Mouse (Mus musculus) c-Kit-negative CD71-positive TER-119-positive erythroid progenitor cells, embryonic 14.5 days (primary cell): ENCODE results near the gene Rex1bd.
"Not testable (repeated sequence)": the region's sequence is repeated elsewhere in the genome, so short reads cannot be mapped to it uniquely, and the experiment has no call there.

ENCODE experiments used
- DNase-seq: peaks from one replicate; pipeline ENCODE4 v3.0.0-alpha.2; 2013; ENCODE audit warnings: low read depth, low spot score

The Rex1bd gene

GRCm38 (mm10) chr8:70529299-70529698 lies 22.7 kb upstream of the Rex1bd start:
- no peak for DNase-seq

GRCm38 (mm10) chr8:70528182-70528797 lies 21.7 kb upstream of the Rex1bd start:
- no peak for DNase-seq

GRCm38 (mm10) chr8:70527512-70528181 lies 21.1 kb upstream of the Rex1bd start, which contains the start of the genes Fkbp8 and Kxd1:
TSS of gene Fkbp8 (plus strand) at chr8:70527724.
TSS of gene Kxd1 (minus strand) at chr8:70527956.
- DNase-seq: peak; percentile 91

- no peak for DNase-seq
Measured at GRCm38 (mm10) chr8:70527111-70527511, 20.6 kb upstream of the Rex1bd start.

- DNase-seq: peak; percentile 96
Measured at GRCm38 (mm10) chr8:70522592-70523403, 16.2 kb upstream of the Rex1bd start.

- no peak for DNase-seq
Measured at GRCm38 (mm10) chr8:70519606-70520005, 13.1 kb upstream of the Rex1bd start.

GRCm38 (mm10) chr8:70519043-70519442 lies 12.5 kb upstream of the Rex1bd start:
- DNase-seq: no peak

GRCm38 (mm10) chr8:70517940-70518643 lies 11.5 kb upstream of the Rex1bd start:
- no peak for DNase-seq

GRCm38 (mm10) chr8:70513441-70513840 lies 6.9 kb upstream of the Rex1bd start:
- DNase-seq: no peak

GRCm38 (mm10) chr8:70512253-70512903 lies 5.8 kb upstream of the Rex1bd start:
- no peak for DNase-seq

- DNase-seq: no peak
Measured at GRCm38 (mm10) chr8:70511770-70512169, 5.2 kb upstream of the Rex1bd start.

GRCm38 (mm10) chr8:70511174-70511573 lies 4.6 kb upstream of the Rex1bd start:
- DNase-seq: not testable (repeated sequence)

GRCm38 (mm10) chr8:70510228-70510915 lies 3.8 kb upstream of the Rex1bd start, which contains the start of gene Uba52:
TSS of gene Uba52 (minus strand) at chr8:70510801.
- DNase-seq: peak; percentile 94

- no peak for DNase-seq
Measured at GRCm38 (mm10) chr8:70509281-70509952, 2.9 kb upstream of the Rex1bd start.

- DNase-seq: no peak
Measured at GRCm38 (mm10) chr8:70507027-70507393, 458 bp upstream of the Rex1bd start.

- no peak for DNase-seq
Measured at GRCm38 (mm10) chr8:70505698-70506327, 739 bp downstream of the Rex1bd start.

GRCm38 (mm10) chr8:70504851-70505250 lies 1.7 kb downstream of the Rex1bd start:
- DNase-seq: peak; percentile 81

- DNase-seq: no peak
Measured at GRCm38 (mm10) chr8:70504291-70504716, 2.2 kb downstream of the Rex1bd start.

GRCm38 (mm10) chr8:70503062-70503750 lies 3.3 kb downstream of the Rex1bd start:
- DNase-seq: peak; percentile 68
